8 mouse cellular contexts compared by ENCODE assay signal in the genomic region with DNA sequence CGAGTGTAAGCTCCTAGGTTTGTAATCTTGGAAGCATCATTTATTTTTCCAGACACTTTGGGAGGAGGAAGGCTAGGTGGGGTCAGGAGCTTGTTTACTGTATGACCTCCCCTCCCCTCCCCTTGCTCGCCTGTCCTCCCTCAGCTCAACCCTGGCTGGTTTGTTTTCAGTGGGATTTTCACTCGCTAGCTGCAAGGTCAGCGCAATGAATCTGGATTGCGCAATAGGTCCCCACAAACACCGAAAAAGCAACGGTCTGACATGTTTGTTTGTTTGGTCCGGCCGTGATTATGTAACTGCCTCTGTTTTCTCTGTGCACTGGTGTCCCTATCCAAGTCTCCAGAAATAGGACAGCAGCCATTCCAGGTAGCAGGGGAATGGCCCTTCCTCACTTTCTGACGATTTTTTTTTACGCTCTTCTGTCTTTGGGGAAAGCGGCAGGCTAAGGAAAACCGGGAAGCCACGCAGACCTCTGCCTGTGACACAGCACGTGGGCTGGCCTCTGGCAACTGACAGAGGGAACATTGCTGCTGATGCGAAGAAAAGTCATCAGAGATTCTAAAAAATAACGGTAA.
DNase-seq lines count a peak whose midpoint lies in the region; ATAC-seq and TF ChIP-seq lines count a peak whose summit lies in the region.

No protein-coding gene starts in this region.

- ATAC-seq in granulocyte monocyte progenitor cell, adult 5-6 weeks (replicated peaks; ENCODE audit: poor library complexity, severe bottlenecking) = peak; percentile 49
- ATAC-seq in liver, postnatal 0 days = peak; percentile 79
- 0 out of 2 replicates have a peak, but pooled peaks have one; percentile 15 for ATAC-seq in neural tube, embryonic 14.5 days (ENCODE audit: low read depth)

- peak overlapping the region; percentile 45 for H3K4me2 ChIP-seq in liver, postnatal 0 days (ENCODE audit: low read depth, low read length)
- peak overlapping the region; percentile 34; the same call in 1 of the 2 replicates for H3K4me2 ChIP-seq in neural tube, embryonic 14.5 days (ENCODE audit: low read depth, low read length)

- no peak for TF ChIP-seq CTCF in kidney, adult 2 months (conservative IDR thresholded peaks at IDR 0.05; ENCODE audit: insufficient read depth, insufficient read length, low read depth, low read length)
- no peak for TF ChIP-seq CTCF in liver, postnatal 0 days (IDR thresholded peaks at IDR 0.05; ENCODE audit: low read depth)

- peaks cover 5% of the 10 kb centered on the region; the same call in 1 of the 2 replicates for H3K4me1 ChIP-seq in kidney, adult 2 months (ENCODE audit: control insufficient read depth, insufficient read depth, low read length)
- peaks cover 27% of the 10 kb centered on the region for H3K4me1 ChIP-seq in liver, postnatal 0 days (ENCODE audit: insufficient read depth)
- peaks cover 10% of the 10 kb centered on the region; the same call in 1 of the 2 replicates for H3K4me1 ChIP-seq in neural tube, embryonic 14.5 days (ENCODE audit: control insufficient read depth, insufficient read depth, low read length)

- H3K4me3 ChIP-seq in kidney, adult 2 months (ENCODE audit: insufficient read depth, low read depth, low read length) = 0 out of 2 replicates have a peak overlapping the region, but pooled peaks have one; percentile 15
- peak overlapping the region; percentile 35 for H3K4me3 ChIP-seq in liver, postnatal 0 days (ENCODE audit: low read depth, low read length)
- H3K4me3 ChIP-seq in neural tube, embryonic 14.5 days (ENCODE audit: low read depth, low read length) = peak overlapping the region; percentile 7; the same call in 1 of the 2 replicates

- no peaks in the 10 kb centered on the region for H3K9me3 ChIP-seq in liver, postnatal 0 days (ENCODE audit: low read length)
- no peaks in the 10 kb centered on the region for H3K9me3 ChIP-seq in neural tube, embryonic 14.5 days (ENCODE audit: control insufficient read depth, low read length)

- no peaks in the 10 kb centered on the region for H3K36me3 ChIP-seq in kidney, adult 2 months (ENCODE audit: control insufficient read depth, insufficient read depth, low read length)
- H3K36me3 ChIP-seq in liver, postnatal 0 days (replicated peaks; ENCODE audit: insufficient read depth, low read length) = peaks cover 6% of the 10 kb centered on the region; the same call in 1 of the 2 replicates
- no peaks in the 10 kb centered on the region for H3K36me3 ChIP-seq in neural tube, embryonic 14.5 days (ENCODE audit: control insufficient read depth, insufficient read depth, low read length)

- 20% methylated on average over 17 of the region's 17 CpGs for WGBS in kidney, adult 2 months
- 9% methylated on average over 17 of the region's 17 CpGs for WGBS in liver, postnatal 0 days (ENCODE audit: insufficient replicate concordance)
- WGBS in neural tube, embryonic 14.5 days = 7% methylated on average over 17 of the region's 17 CpGs

- peak overlapping the region; percentile 58 for H3K27ac ChIP-seq in kidney, adult 2 months (ENCODE audit: insufficient read depth, low read depth, low read length)
- peak overlapping the region; percentile 94 for H3K27ac ChIP-seq in liver, postnatal 0 days (ENCODE audit: low read depth)
- H3K27ac ChIP-seq in neural tube, embryonic 14.5 days (ENCODE audit: low read depth, low read length) = no peak overlapping the region

- TF ChIP-seq POLR2A in kidney, adult 2 months (IDR thresholded peaks at IDR 0.05; ENCODE audit: low read depth, low read length) = no peak

- peak overlapping the region; percentile 58 for H3K9ac ChIP-seq in liver, postnatal 0 days (replicated peaks)
- H3K9ac ChIP-seq in neural tube, embryonic 14.5 days (replicated peaks; ENCODE audit: low read depth, low read length) = peak overlapping the region; percentile 22; the same call in 1 of the 2 replicates

- TF ChIP-seq EP300 in liver, postnatal 0 days (IDR thresholded peaks at IDR 0.05; ENCODE audit: low read depth) = peak; percentile 83

- H3K27me3 ChIP-seq in kidney, adult 2 months (replicated peaks; ENCODE audit: control insufficient read depth, insufficient read depth, low read length) = no peaks in the 10 kb centered on the region
- no peaks in the 10 kb centered on the region; the same call in 1 of the 2 replicates for H3K27me3 ChIP-seq in liver, postnatal 0 days (ENCODE audit: insufficient read depth, low read length)
- no peaks in the 10 kb centered on the region for H3K27me3 ChIP-seq in neural tube, embryonic 14.5 days (ENCODE audit: control insufficient read depth, insufficient read depth, low read length)

- intact Hi-C loops in heart, postnatal 25 days (cut with DNase I) = no loop called here

- peak; percentile 96 for DNase-seq in heart, adult 11 months
- no peak for DNase-seq in heart, postnatal 25 days (ENCODE audit: low spot score)
- DNase-seq in cerebellum, adult 18-20 months = peak; percentile 29 to 52
- peak; percentile 89 for DNase-seq in kidney, adult 2 months
- DNase-seq in liver, postnatal 0 days = peak; percentile 66
- no peak for DNase-seq in spleen, postnatal 4 days (ENCODE audit: low spot score in 2 of 2)

Comparison
In these comparisons a context has a peak if more than half of its experiments do, and no peak if none do; other contexts are left out.
1. DNase-seq: peak in heart, adult 11 months (single experiment), cerebellum, adult 18-20 months (2 of 2), kidney, adult 2 months (single experiment) and liver, postnatal 0 days (single experiment); none in heart, postnatal 25 days (single experiment) and spleen, postnatal 4 days (0 of 2).
2. ATAC-seq: peak in every context shown above with its lines; median percentile 79 in liver, postnatal 0 days; 49 in granulocyte monocyte progenitor cell, adult 5-6 weeks; 15 in neural tube, embryonic 14.5 days.
3. Peak in every context shown above with its lines, with median percentiles within 50 percentile points of each other: H3K4me3 ChIP-seq.